Mouse (Mus musculus) intestine, embryonic 14.5 days (tissue): ENCODE data around the gene Kcne1. TPM values are rescaled to one million over a fixed set of nuclear protein-coding genes. Genes with fewer than 3 reads are reported as not detected.

Experiments used
- ATAC-seq: fragments of 200-750 bp; cut with Nextera tagmentation; replicated peaks from 2 replicates; pipeline ENCODE4 v1.8.0; 2017; ENCODE audit warnings: low read depth, moderate number of reproducible peaks, moderate TSS enrichment, moderate library complexity; ENCODE audit not compliant: low FRiP score, low TSS enrichment
- DNase-seq: peaks from one replicate; pipeline ENCODE4 v3.0.0-alpha.2; 2018; ENCODE audit warnings: low spot score
- H3K27ac ChIP-seq: fragments of 300-500 bp; sonication (generic); 2 replicates; pipeline ENCODE4 v1.5.1; 2014; ENCODE audit warnings: low read depth, mild to moderate bottlenecking, control low read depth
- H3K27me3 ChIP-seq: fragments of 300-500 bp; sonication (generic); replicated peaks from 2 replicates; pipeline ENCODE4 v1.6.1; 2014; ENCODE audit warnings: low read length, control low read depth; ENCODE audit not compliant: control insufficient read depth, insufficient read depth
- H3K36me3 ChIP-seq: fragments of 300-500 bp; sonication (generic); 2 replicates; pipeline ENCODE4 v1.6.1; 2014; ENCODE audit warnings: low read length, control low read depth; ENCODE audit not compliant: control insufficient read depth, insufficient read depth
- H3K4me1 ChIP-seq: fragments of 300-500 bp; sonication (generic); replicated peaks from 2 replicates; pipeline ENCODE4 v1.6.1; 2014; ENCODE audit warnings: low read length, control low read depth, mixed read lengths; ENCODE audit not compliant: control insufficient read depth, insufficient read depth
- H3K4me2 ChIP-seq: fragments of 300-500 bp; sonication (generic); 2 replicates; pipeline ENCODE4 v1.6.1; 2014; ENCODE audit warnings: low read length
- H3K4me3 ChIP-seq: fragments of 300-500 bp; sonication (generic); 2 replicates; pipeline ENCODE4 v1.5.1; 2014; ENCODE audit warnings: low read depth, low read length, control low read depth, mixed read lengths
- H3K9ac ChIP-seq: fragments of 300-500 bp; sonication (generic); 2 replicates; pipeline ENCODE4 v1.6.1; 2014; ENCODE audit warnings: mild to moderate bottlenecking, low read length
- H3K9me3 ChIP-seq: fragments of 300-500 bp; sonication (generic); 2 replicates; pipeline ENCODE4 v1.6.1; 2016; ENCODE audit warnings: low read length, control low read depth; ENCODE audit not compliant: control insufficient read depth
- WGBS: fragments of 180-500 bp; shearing (Covaris S2); extraction: QIAGEN DNeasy Blood & Tissue Kit; methylation state at CpG from one replicate; pipeline ENCODE4 v1.1.7; 2014; 5-methylcytosine and 5-hydroxymethylcytosine counted together
- polyA plus RNA-seq: library from polyadenylated mRNA; unstranded; fragments of >200 nt; fragmentation: Nextera tagmentation; extraction: Ambion mirVana; gene quantifications from 2 replicates; pipeline ENCODE4 v1.2.1, GENCODE M21; 2014

The Kcne1 gene
- polyA plus RNA-seq, 1 experiment from 2014 or later = not detected

- no peak overlapping the region for H3K4me3 ChIP-seq
- H3K9ac ChIP-seq = no peak overlapping the region
- no peaks in the 10 kb centered on the region for H3K9me3 ChIP-seq
- no peaks in the 10 kb centered on the region for H3K4me1 ChIP-seq
- no peak overlapping the region for H3K4me2 ChIP-seq
- ATAC-seq = no peak
- WGBS = 65% methylated on average over 4 of the region's 4 CpGs
- no peak overlapping the region for H3K27ac ChIP-seq
- DNase-seq = no peak
- no peaks in the 10 kb centered on the region for H3K27me3 ChIP-seq
- peaks cover 73% of the 10 kb centered on the region for H3K36me3 ChIP-seq
Measured at GRCm38 (mm10) chr16:92309126-92309525, 50.1 kb downstream of the Kcne1 start.

- H3K36me3 ChIP-seq = peaks cover 69% of the 10 kb centered on the region
- no peak for DNase-seq
- no peaks in the 10 kb centered on the region; the same call in 1 of the 2 replicates for H3K4me1 ChIP-seq
Measured at GRCm38 (mm10) chr16:92307947-92308346, 51.3 kb downstream of the Kcne1 start.

GRCm38 (mm10) chr16:92305519-92305918 lies 53.7 kb downstream of the Kcne1 start:
- H3K27me3 ChIP-seq = no peaks in the 10 kb centered on the region
- H3K9ac ChIP-seq = no peak overlapping the region
- WGBS = 92% methylated on average over 2 of the region's 2 CpGs
- DNase-seq = no peak
- H3K4me2 ChIP-seq = no peak overlapping the region
- no peak for ATAC-seq
- no peak overlapping the region for H3K4me3 ChIP-seq
- no peaks in the 10 kb centered on the region for H3K9me3 ChIP-seq
- no peak overlapping the region for H3K27ac ChIP-seq
- peaks cover 12% of the 10 kb centered on the region for H3K4me1 ChIP-seq
- H3K36me3 ChIP-seq = peaks cover 47% of the 10 kb centered on the region

More at GRCm38 (mm10) chr16:92307947-92308346, 51.3 kb downstream of the Kcne1 start:
- ATAC-seq = no peak
- Histone ChIP-seq H3K9ac (no peak overlapping the region), H3K4me3 (no peak overlapping the region), H3K27ac (no peak overlapping the region), H3K4me2 (no peak overlapping the region), H3K9me3 (no peaks in the 10 kb centered on the region), H3K27me3 (no peaks in the 10 kb centered on the region)
- WGBS = 80% methylated on average over 3 of the region's 3 CpGs

GRCm38 (mm10) chr16:92302506-92302905 lies 56.8 kb downstream of the Kcne1 start:
- H3K36me3 ChIP-seq = peaks cover 24% of the 10 kb centered on the region
- ATAC-seq (no peak), DNase-seq (no peak)
- H3K27me3 ChIP-seq = no peaks in the 10 kb centered on the region
- H3K4me1 ChIP-seq = peaks cover 16% of the 10 kb centered on the region
- WGBS = 51% methylated on average over 5 of the region's 5 CpGs
- H3K9me3 ChIP-seq = no peaks in the 10 kb centered on the region
- no peak overlapping the region for H3K27ac ChIP-seq
- H3K9ac ChIP-seq = no peak overlapping the region
- H3K4me3 ChIP-seq = no peak overlapping the region
- peak overlapping the region; percentile 94 for H3K4me2 ChIP-seq

- peaks cover 16% of the 10 kb centered on the region for H3K4me1 ChIP-seq
- H3K36me3 ChIP-seq = peaks cover 20% of the 10 kb centered on the region
- H3K9me3 ChIP-seq = no peaks in the 10 kb centered on the region
- peak overlapping the region; percentile 58; the same call in 1 of the 2 replicates for H3K27ac ChIP-seq
- H3K4me2 ChIP-seq = peak overlapping the region; percentile 94
- peak overlapping the region; percentile 73 for H3K9ac ChIP-seq
- peak overlapping the region; percentile 81 for H3K4me3 ChIP-seq
- 32% methylated on average over 5 of the region's 5 CpGs for WGBS
- no peaks in the 10 kb centered on the region for H3K27me3 ChIP-seq
- ATAC-seq = no peak
- DNase-seq = no peak
Measured at GRCm38 (mm10) chr16:92301989-92302388, 57.3 kb downstream of the Kcne1 start.

- peak overlapping the region; percentile 94 for H3K4me2 ChIP-seq
- H3K4me3 ChIP-seq = peak overlapping the region; percentile 81
- ATAC-seq (peak; percentile 57), DNase-seq (no peak)
- H3K27me3 ChIP-seq = no peaks in the 10 kb centered on the region
- peaks cover 16% of the 10 kb centered on the region for H3K4me1 ChIP-seq
- peak overlapping the region; percentile 58 for H3K27ac ChIP-seq
- under 1% methylated on average over 12 of the region's 12 CpGs for WGBS
- no peaks in the 10 kb centered on the region for H3K9me3 ChIP-seq
- H3K9ac ChIP-seq = peak overlapping the region; percentile 73
- peaks cover 14% of the 10 kb centered on the region for H3K36me3 ChIP-seq
Measured at GRCm38 (mm10) chr16:92301412-92301806, 57.9 kb downstream of the Kcne1 start.

- Histone ChIP-seq H3K27ac (peak within 1 kb of the TSS; percentile 58), H3K4me3 (peak within 1 kb of the TSS; percentile 81), H3K9me3 (no peaks in the 10 kb centered on the region), H3K9ac (peak within 1 kb of the TSS; percentile 73), H3K4me2 (peak within 1 kb of the TSS; percentile 94), H3K4me1 (peaks cover 16% of the 10 kb centered on the region), H3K36me3 (peaks cover 8% of the 10 kb centered on the region; the same call in 1 of the 2 replicates), H3K27me3 (no peaks in the 10 kb centered on the region)
- DNase-seq = peak; percentile 95
- WGBS = 11% methylated on average over 32 of the region's 32 CpGs
- ATAC-seq = peak; percentile 94
Measured at GRCm38 (mm10) chr16:92300649-92301411, 58.4 kb downstream of the Kcne1 start, which contains the start of gene Smim11. TSS of gene Smim11 (plus strand) at chr16:92301286.
